Mouse (Mus musculus): Measurements from ENCODE around the gene Fgf12. TPM values are rescaled to one million over a fixed set of nuclear protein-coding genes. Genes with fewer than 3 reads are reported as not detected.

Fgf12 gene
- total RNA-seq (2014; rRNA removed; ENCODE audit: low replicate concordance) = 5.2 and 12.8 TPM in 2 replicates
- 44.8 and 50.8 TPM in 2 replicates for polyA plus RNA-seq (2015; fragmentation: Nextera tagmentation; extraction: Ambion mirVana)

DNA sequence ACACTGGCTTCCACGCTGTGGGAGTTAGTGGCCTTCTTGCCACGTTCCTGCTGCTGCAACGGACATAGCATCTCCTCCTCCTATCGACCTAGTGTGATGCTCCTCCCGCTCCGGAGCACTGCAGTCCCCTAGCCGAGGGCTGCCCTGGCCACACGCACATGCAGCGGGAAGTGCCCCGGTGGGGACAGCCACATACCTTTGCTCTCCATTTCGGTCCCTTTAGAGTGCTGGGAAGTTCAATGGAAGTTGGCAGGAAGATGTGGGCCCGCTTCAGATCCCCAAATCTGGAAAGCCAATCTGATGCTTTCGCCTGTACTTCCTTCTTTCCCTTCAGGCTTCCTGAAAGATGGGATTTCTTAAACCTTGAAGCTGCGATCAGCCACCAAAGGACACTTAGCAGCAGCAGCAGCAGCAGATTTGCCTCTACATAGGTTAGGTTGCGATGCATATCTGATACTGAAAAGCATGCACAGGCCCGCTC, at the start of gene Fgf12:
Gene Fgf12 (minus strand): TSS at position 431 of the 481 bp plus-strand sequence.
- H3K9me3 ChIP-seq (replicated peaks; ENCODE audit: control insufficient read depth, low read length) = no peaks in the 10 kb centered on the region
- ATAC-seq (ENCODE audit: insufficient read depth, low read depth) (0 out of 2 replicates have a peak, but pooled peaks have one; percentile 11), DNase-seq (ENCODE audit: low spot score) (no peak)
- H3K4me1 ChIP-seq (ENCODE audit: control insufficient read depth, insufficient read depth) = no peaks in the 10 kb centered on the region; the same call in 1 of the 2 replicates
- H3K9ac ChIP-seq (replicated peaks; ENCODE audit: low read depth, low read length) = 0 out of 2 replicates have a peak within 1 kb of the TSS, but pooled peaks have one; percentile 5
- H3K4me3 ChIP-seq (ENCODE audit: low read depth, low read length) = peak within 1 kb of the TSS; percentile 36
- peak within 1 kb of the TSS; percentile 63 for H3K4me2 ChIP-seq (ENCODE audit: low read depth, low read length)
- TF ChIP-seq CTCF (IDR thresholded peaks at IDR 0.05; ENCODE audit: low read depth) (no peak), EP300 (IDR thresholded peaks at IDR 0.05; ENCODE audit: low read depth) (no peak)
- H3K27ac ChIP-seq (ENCODE audit: low read depth) = no peak within 1 kb of the TSS
- H3K27me3 ChIP-seq (ENCODE audit: control insufficient read depth, insufficient read depth, low read length) = no peaks in the 10 kb centered on the region
- no peaks in the 10 kb centered on the region for H3K36me3 ChIP-seq (replicated peaks; ENCODE audit: control insufficient read depth, insufficient read depth, low read length)
- WGBS = under 1% methylated on average over 16 of the region's 16 CpGs

DNA sequence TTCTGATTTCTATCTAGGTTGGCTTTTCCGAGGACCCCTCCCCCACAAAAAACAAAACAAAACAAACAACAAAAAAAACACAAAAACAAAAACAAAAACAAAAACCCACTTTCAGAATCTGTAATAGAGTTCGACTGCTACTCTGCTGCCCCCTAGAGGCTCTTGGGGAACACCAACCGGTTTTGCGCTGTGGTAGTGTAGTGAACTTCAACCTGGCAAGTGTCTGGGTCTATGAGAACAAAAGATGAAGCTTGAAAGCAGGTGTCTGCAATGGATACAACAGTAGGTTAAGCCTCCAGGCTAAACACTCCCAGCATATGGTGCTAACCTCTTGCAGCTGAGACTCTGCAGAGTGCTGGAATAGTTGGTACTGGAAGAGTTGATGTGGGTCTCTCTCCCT, 40.2 kb upstream of the Fgf12 start:
- no peak overlapping the region for H3K4me3 ChIP-seq (ENCODE audit: low read depth, low read length)
- H3K4me1 ChIP-seq (ENCODE audit: control insufficient read depth, insufficient read depth) = no peaks in the 10 kb centered on the region
- no peaks in the 10 kb centered on the region for H3K9me3 ChIP-seq (replicated peaks; ENCODE audit: control insufficient read depth, low read length)
- no peaks in the 10 kb centered on the region for H3K27me3 ChIP-seq (ENCODE audit: control insufficient read depth, insufficient read depth, low read length)
- H3K9ac ChIP-seq (replicated peaks; ENCODE audit: low read depth, low read length) = no peak overlapping the region
- H3K27ac ChIP-seq (ENCODE audit: low read depth) = no peak overlapping the region
- TF ChIP-seq EP300 (IDR thresholded peaks at IDR 0.05; ENCODE audit: low read depth) (no peak), CTCF (IDR thresholded peaks at IDR 0.05; ENCODE audit: low read depth) (peak; percentile 70)
- H3K36me3 ChIP-seq (replicated peaks; ENCODE audit: control insufficient read depth, insufficient read depth, low read length) = no peaks in the 10 kb centered on the region
- peak; percentile 10 for DNase-seq (ENCODE audit: low spot score)
- no peak overlapping the region for H3K4me2 ChIP-seq (ENCODE audit: low read depth, low read length)
- ATAC-seq (ENCODE audit: insufficient read depth, low read depth) = no peak
- WGBS = 3% methylated on average over 4 of the region's 4 CpGs

DNA sequence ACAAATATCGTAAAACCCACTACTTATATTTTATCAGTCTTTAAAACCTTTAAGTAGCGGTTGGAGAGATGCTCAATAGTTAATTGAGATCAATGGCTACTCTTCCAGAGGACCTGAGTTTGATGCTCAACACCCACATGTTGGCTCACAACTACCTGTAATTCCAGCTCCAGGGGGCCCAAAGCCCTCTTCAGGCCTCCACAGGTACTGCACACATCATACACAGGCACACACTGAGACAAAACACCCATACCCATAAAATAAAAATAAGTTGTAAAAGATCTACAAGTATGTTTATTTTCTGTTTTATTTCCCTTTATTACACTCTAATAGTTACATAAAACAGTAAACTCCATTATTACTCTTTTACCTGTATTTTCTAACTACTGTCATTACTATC, 17.4 kb upstream of the Fgf12 start:
- no peak overlapping the region for H3K4me3 ChIP-seq (ENCODE audit: low read depth, low read length)
- H3K27ac ChIP-seq (ENCODE audit: low read depth) = no peak overlapping the region
- no peak for DNase-seq (ENCODE audit: low spot score)
- H3K9me3 ChIP-seq (replicated peaks; ENCODE audit: control insufficient read depth, low read length) = no peaks in the 10 kb centered on the region
- TF ChIP-seq EP300 (IDR thresholded peaks at IDR 0.05; ENCODE audit: low read depth) (no peak), CTCF (IDR thresholded peaks at IDR 0.05; ENCODE audit: low read depth) (no peak)
- H3K4me2 ChIP-seq (ENCODE audit: low read depth, low read length) = no peak overlapping the region
- no peak for ATAC-seq (ENCODE audit: insufficient read depth, low read depth)
- H3K36me3 ChIP-seq (replicated peaks; ENCODE audit: control insufficient read depth, insufficient read depth, low read length) = no peaks in the 10 kb centered on the region
- no peak overlapping the region for H3K9ac ChIP-seq (replicated peaks; ENCODE audit: low read depth, low read length)
- WGBS = 78% methylated on average over 2 of the region's 2 CpGs
- H3K27me3 ChIP-seq (ENCODE audit: control insufficient read depth, insufficient read depth, low read length) = no peaks in the 10 kb centered on the region
- H3K4me1 ChIP-seq (ENCODE audit: control insufficient read depth, insufficient read depth) = no peaks in the 10 kb centered on the region

DNA sequence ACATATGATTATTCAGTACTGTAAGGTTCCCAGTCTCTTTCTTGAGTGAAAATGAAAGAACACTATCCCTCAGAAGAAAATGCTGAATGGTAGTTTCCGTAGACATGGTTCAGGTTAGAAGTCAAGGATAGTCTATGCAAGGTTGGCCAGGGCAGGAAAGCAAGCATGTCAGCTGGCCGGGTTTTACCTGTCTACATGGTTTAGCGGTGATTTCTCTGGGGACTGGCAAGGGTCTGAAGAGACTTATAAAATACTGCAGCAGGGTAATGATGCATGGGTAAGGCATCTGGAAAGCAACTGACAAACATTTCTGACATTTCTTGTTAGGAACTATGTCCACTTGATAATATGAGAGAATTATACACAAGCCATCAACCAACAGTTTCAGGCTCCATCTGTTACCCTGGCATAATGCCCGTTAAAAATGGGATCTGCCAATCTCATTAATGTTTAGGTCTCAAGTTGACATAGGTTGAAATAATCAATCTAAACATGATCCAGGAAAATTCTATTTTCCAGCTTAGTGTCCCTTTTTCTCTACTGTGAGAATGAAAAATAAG, 8.6 kb upstream of the Fgf12 start:
- 74% methylated on average over 4 of the region's 4 CpGs for WGBS
- Histone ChIP-seq H3K4me2 (ENCODE audit: low read depth, low read length) (no peak overlapping the region), H3K9ac (replicated peaks; ENCODE audit: low read depth, low read length) (no peak overlapping the region), H3K4me1 (ENCODE audit: control insufficient read depth, insufficient read depth) (no peaks in the 10 kb centered on the region), H3K27me3 (ENCODE audit: control insufficient read depth, insufficient read depth, low read length) (no peaks in the 10 kb centered on the region), H3K4me3 (ENCODE audit: low read depth, low read length) (no peak overlapping the region), H3K27ac (ENCODE audit: low read depth) (no peak overlapping the region), H3K9me3 (replicated peaks; ENCODE audit: control insufficient read depth, low read length) (no peaks in the 10 kb centered on the region), H3K36me3 (replicated peaks; ENCODE audit: control insufficient read depth, insufficient read depth, low read length) (no peaks in the 10 kb centered on the region)
- ATAC-seq (ENCODE audit: insufficient read depth, low read depth) (no peak), DNase-seq (ENCODE audit: low spot score) (no peak)
- TF ChIP-seq CTCF (IDR thresholded peaks at IDR 0.05; ENCODE audit: low read depth) (no peak), EP300 (IDR thresholded peaks at IDR 0.05; ENCODE audit: low read depth) (no peak)

DNA sequence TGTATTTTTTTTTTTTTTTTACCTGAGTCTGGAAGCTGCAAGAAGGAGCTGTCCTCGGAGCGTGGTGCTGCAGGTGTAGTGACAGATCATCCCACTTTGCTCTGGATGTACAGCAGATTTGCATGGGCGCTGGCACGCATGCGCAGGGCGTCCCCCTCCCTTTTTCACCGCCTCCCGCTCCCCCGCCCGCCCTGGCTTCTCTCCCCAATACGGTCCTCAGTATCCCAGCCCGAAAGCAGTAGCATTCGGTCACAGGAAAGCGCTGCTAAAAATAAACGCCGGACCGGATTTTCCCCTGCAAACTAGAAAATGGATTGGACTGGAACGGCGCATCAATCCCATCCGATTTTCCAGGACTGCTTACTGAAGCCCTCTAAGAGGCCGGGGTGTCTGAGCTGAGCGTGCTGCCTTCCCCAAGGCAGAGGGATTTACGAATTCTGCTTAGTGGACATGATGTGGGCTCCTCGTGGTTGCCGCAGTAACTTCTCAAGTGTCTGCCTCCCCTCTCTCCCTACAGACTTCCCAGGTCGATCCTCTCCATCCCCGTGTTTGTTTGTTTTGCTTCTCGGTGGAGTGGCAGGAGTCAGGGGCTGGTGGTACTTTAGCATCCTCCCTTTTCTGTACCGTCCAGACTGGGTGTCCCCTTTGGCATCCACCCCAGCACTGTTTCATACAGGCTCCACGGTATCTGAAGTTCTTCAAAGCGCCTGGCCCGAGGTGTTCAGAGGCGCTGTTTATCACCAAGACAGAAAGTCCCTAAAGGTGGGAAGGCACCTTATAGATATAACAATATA, 453 bp upstream of the Fgf12 start:
- H3K9me3 ChIP-seq (replicated peaks; ENCODE audit: control insufficient read depth, low read length) = no peaks in the 10 kb centered on the region
- no peak overlapping the region for H3K27ac ChIP-seq (ENCODE audit: low read depth)
- ATAC-seq (ENCODE audit: insufficient read depth, low read depth) (peak; percentile 64), DNase-seq (ENCODE audit: low spot score) (peak; percentile 52)
- H3K4me1 ChIP-seq (ENCODE audit: control insufficient read depth, insufficient read depth) = no peaks in the 10 kb centered on the region; the same call in 1 of the 2 replicates
- peak overlapping the region; percentile 36 for H3K4me3 ChIP-seq (ENCODE audit: low read depth, low read length)
- 2% methylated on average over 33 of the region's 33 CpGs for WGBS
- H3K36me3 ChIP-seq (replicated peaks; ENCODE audit: control insufficient read depth, insufficient read depth, low read length) = no peaks in the 10 kb centered on the region
- H3K27me3 ChIP-seq (ENCODE audit: control insufficient read depth, insufficient read depth, low read length) = no peaks in the 10 kb centered on the region
- H3K9ac ChIP-seq (replicated peaks; ENCODE audit: low read depth, low read length) = no peak overlapping the region
- no peak for TF ChIP-seq CTCF (IDR thresholded peaks at IDR 0.05; ENCODE audit: low read depth)
- TF ChIP-seq EP300 (IDR thresholded peaks at IDR 0.05; ENCODE audit: low read depth) = no peak
- H3K4me2 ChIP-seq (ENCODE audit: low read depth, low read length) = peak overlapping the region; percentile 63
